Mouse (Mus musculus): Measurements from ENCODE around the gene Plcd3. TPM values are rescaled to one million over a fixed set of nuclear protein-coding genes. Genes with fewer than 3 reads are reported as not detected.

The Plcd3 gene
- total and polyA plus RNA-seq, 3 experiments, result 7.1 to 24.3 (median 11.3) TPM

DNA sequence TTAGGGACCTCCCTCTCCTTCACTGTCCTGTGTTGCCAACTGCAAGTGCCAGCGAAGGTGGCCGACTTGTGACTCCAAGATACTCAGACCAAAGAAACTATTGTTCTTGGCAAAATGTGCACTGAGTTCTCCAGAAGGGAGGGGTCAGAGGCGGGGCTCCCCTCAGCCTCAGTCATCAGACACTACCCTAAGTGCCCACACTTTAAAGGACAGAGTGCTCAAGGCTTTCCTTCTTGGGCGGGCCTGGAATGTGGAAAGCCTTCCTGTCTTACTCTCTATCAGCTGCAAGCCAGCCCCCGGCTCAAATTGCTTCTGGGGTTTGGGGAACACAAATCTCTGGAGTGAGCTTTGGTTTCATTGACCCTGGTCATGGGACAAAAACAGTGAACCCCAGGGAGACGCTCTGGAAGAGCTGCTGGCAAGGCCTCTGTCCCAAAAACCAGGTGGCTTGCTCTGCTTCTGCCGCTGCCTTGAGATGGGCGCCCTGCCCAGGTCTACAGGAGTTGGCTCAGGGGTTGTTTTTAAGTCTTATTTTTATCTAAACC is 33.9 kb downstream of the Plcd3 start:
- H3K4me2 ChIP-seq (ENCODE audit: insufficient read depth, low read depth, poor library complexity, severe bottlenecking), result no peak overlapping the region
- H3K79me2 ChIP-seq (replicated peaks; ENCODE audit: control insufficient read depth, extremely low read depth, insufficient read depth, poor library complexity, severe bottlenecking), result no peaks in the 10 kb centered on the region; the same call in 1 of the 2 replicates
- no peak for DNase-seq (ENCODE audit: extremely low read depth)
- peaks cover 16 to 60% of the 10 kb centered on the region in 2 experiments for H3K4me1 ChIP-seq (ENCODE audit: control insufficient read depth in 1 of 2, insufficient read depth in 2 of 2)
- TF ChIP-seq ZKSCAN1 (IDR thresholded peaks at IDR 0.05; ENCODE audit: borderline replicate concordance, low read depth, low read length) (no peak), ZMIZ1 (IDR thresholded peaks at IDR 0.05; ENCODE audit: low read depth, low read length) (0 out of 2 replicates have a peak, but pooled peaks have one; percentile 15), TCF12 (IDR thresholded peaks at IDR 0.05; ENCODE audit: low read depth, low read length) (no peak)
- no peaks in the 10 kb centered on the region for H3K9me3 ChIP-seq (replicated peaks; ENCODE audit: low read length)
- no peak overlapping the region for H3K4me3 ChIP-seq (replicated peaks in 1 of 3; ENCODE audit: low read depth in 2 of 3, low read length in 2 of 3, poor library complexity in 1 of 3)
- peak overlapping the region; percentile 91 for H3K27ac ChIP-seq (ENCODE audit: insufficient read depth, low read depth)
- H3K36me3 ChIP-seq (replicated peaks in 1 of 2; ENCODE audit: control insufficient read depth in 1 of 2, insufficient read depth in 1 of 2, low read length in 1 of 2), result peaks cover 76 to 93% of the 10 kb centered on the region in 2 experiments
- peak overlapping the region; percentile 1; the same call in 1 of the 2 replicates for H3K9ac ChIP-seq (ENCODE audit: insufficient read depth, low read depth)
- dilution Hi-C loops (cut with MboI; ENCODE audit: extremely low pct_ligation_motif_present, extremely low pct_unique_long_range_greater_than_20kb, low sequenced_read_pairs), result no loop called here
- in situ Hi-C loops (cut with MboI; ENCODE audit: low pct_ligation_motif_present, low pct_unique_long_range_greater_than_20kb, low sequenced_read_pairs), result no loop called here
- H3K27me3 ChIP-seq (replicated peaks), result no peaks in the 10 kb centered on the region

DNA sequence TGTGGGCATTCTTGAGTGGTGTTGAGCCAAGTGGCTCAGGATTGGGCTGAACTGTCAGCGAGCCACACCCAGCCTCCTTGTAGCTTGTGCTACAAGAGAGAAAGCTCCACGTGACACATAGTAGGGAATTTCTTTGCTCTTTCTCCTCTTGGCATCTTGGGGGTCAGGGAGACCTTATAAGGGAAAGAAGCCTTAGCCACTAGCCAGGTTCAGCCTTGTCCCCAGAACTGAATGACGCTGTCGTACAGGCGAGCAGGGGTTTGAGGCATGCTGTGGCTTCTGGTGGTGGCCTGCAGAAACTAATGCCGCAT is 34.5 kb downstream of the Plcd3 start:
- DNase-seq (ENCODE audit: extremely low read depth), result no peak
- TF ChIP-seq ZKSCAN1 (IDR thresholded peaks at IDR 0.05; ENCODE audit: borderline replicate concordance, low read depth, low read length) (peak; percentile 28; the same call in 1 of the 2 replicates), RAD21 (IDR thresholded peaks at IDR 0.05; ENCODE audit: low read depth, low read length) (no peak)
- dilution Hi-C loops (cut with MboI; ENCODE audit: extremely low pct_ligation_motif_present, extremely low pct_unique_long_range_greater_than_20kb, low sequenced_read_pairs) (no loop called here), in situ Hi-C loops (cut with MboI; ENCODE audit: low pct_ligation_motif_present, low pct_unique_long_range_greater_than_20kb, low sequenced_read_pairs) (no loop called here)
- Histone ChIP-seq H3K4me2 (ENCODE audit: insufficient read depth, low read depth, poor library complexity, severe bottlenecking) (no peak overlapping the region), H3K27me3 (replicated peaks) (no peaks in the 10 kb centered on the region), H3K4me3 (replicated peaks in 1 of 3; ENCODE audit: low read depth in 2 of 3, low read length in 2 of 3, poor library complexity in 1 of 3) (no peak overlapping the region), H3K9ac (ENCODE audit: insufficient read depth, low read depth) (no peak overlapping the region), H3K4me1 (ENCODE audit: control insufficient read depth in 1 of 2, insufficient read depth in 2 of 2) (peaks cover 16 to 56% of the 10 kb centered on the region in 2 experiments), H3K27ac (ENCODE audit: insufficient read depth, low read depth) (peak overlapping the region; percentile 91), H3K9me3 (replicated peaks; ENCODE audit: low read length) (no peaks in the 10 kb centered on the region), H3K79me2 (replicated peaks; ENCODE audit: control insufficient read depth, extremely low read depth, insufficient read depth, poor library complexity, severe bottlenecking) (no peaks in the 10 kb centered on the region; the same call in 1 of the 2 replicates), H3K36me3 (replicated peaks in 1 of 2; ENCODE audit: control insufficient read depth in 1 of 2, insufficient read depth in 1 of 2, low read length in 1 of 2) (peaks cover 71 to 92% of the 10 kb centered on the region in 2 experiments)

GRCm38 (mm10) chr11:103066191-103067050 is 35.0 kb downstream of the Plcd3 start:
- H3K36me3 ChIP-seq (replicated peaks in 1 of 2; ENCODE audit: control insufficient read depth in 1 of 2, insufficient read depth in 1 of 2, low read length in 1 of 2), result peaks cover 73 to 92% of the 10 kb centered on the region in 2 experiments
- TF ChIP-seq ZC3H11A (IDR thresholded peaks at IDR 0.05; ENCODE audit: low read depth, low read length), result no peak
- no peak for TF ChIP-seq MEF2A (IDR thresholded peaks at IDR 0.05; ENCODE audit: borderline replicate concordance, low read depth, low read length)
- TF ChIP-seq ZMIZ1 (IDR thresholded peaks at IDR 0.05; ENCODE audit: low read depth, low read length), result no peak
- TF ChIP-seq UBTF (IDR thresholded peaks at IDR 0.05; ENCODE audit: low read depth, low read length), result no peak
- TF ChIP-seq MXI1 (IDR thresholded peaks at IDR 0.05; ENCODE audit: low read depth, low read length), result no peak
- H3K4me1 ChIP-seq (ENCODE audit: control insufficient read depth in 1 of 2, insufficient read depth in 2 of 2), result peaks cover 16 to 53% of the 10 kb centered on the region in 2 experiments
- H3K4me2 ChIP-seq (ENCODE audit: insufficient read depth, low read depth, poor library complexity, severe bottlenecking), result no peak overlapping the region
- no peak overlapping the region for H3K9ac ChIP-seq (ENCODE audit: insufficient read depth, low read depth)
- no peaks in the 10 kb centered on the region for H3K27me3 ChIP-seq (replicated peaks)
- in situ Hi-C loops (cut with MboI; ENCODE audit: low pct_ligation_motif_present, low pct_unique_long_range_greater_than_20kb, low sequenced_read_pairs), result no loop called here
- no peak overlapping the region for H3K4me3 ChIP-seq (replicated peaks in 1 of 3; ENCODE audit: low read depth in 2 of 3, low read length in 2 of 3, poor library complexity in 1 of 3)
- DNase-seq (ENCODE audit: extremely low read depth), result no peak
- no peaks in the 10 kb centered on the region; the same call in 1 of the 2 replicates for H3K79me2 ChIP-seq (replicated peaks; ENCODE audit: control insufficient read depth, extremely low read depth, insufficient read depth, poor library complexity, severe bottlenecking)
- H3K27ac ChIP-seq (ENCODE audit: insufficient read depth, low read depth), result no peak overlapping the region
- dilution Hi-C loops (cut with MboI; ENCODE audit: extremely low pct_ligation_motif_present, extremely low pct_unique_long_range_greater_than_20kb, low sequenced_read_pairs), result no loop called here
- H3K9me3 ChIP-seq (replicated peaks; ENCODE audit: low read length), result no peaks in the 10 kb centered on the region

Measured in CH12.LX (cell line).